In genomic region chr9:86652194-86652593, GRCm38 (mm10) we compare ENCODE assay signal across 18 mouse cellular contexts.
"Had no signal": no experiment of that assay in that cellular context is flagged by ENCODE, and none has a peak within 500 bp of the region (broad histone marks: within the 10 kb centered on the region; RNA-seq: fewer than 3 reads in every experiment).

No protein-coding gene starts in this region.

- H3K4me3 ChIP-seq: layer of hippocampus, adult 2 months; limb, embryonic 10.5 days; limb, embryonic 13.5 days; liver, embryonic 12.5 days; liver, embryonic 15.5 days; megakaryocyte, embryonic 14.5 days; midbrain, embryonic 10.5 days; midbrain, embryonic 13.5 days; myocyte had no signal

- H3K4me1 ChIP-seq: limb, embryonic 10.5 days; liver, embryonic 12.5 days; liver, embryonic 15.5 days; megakaryocyte, embryonic 14.5 days; midbrain, embryonic 10.5 days had no signal

- ATAC-seq: liver, embryonic 12.5 days; midbrain, embryonic 13.5 days; midbrain, embryonic 16.5 days had no signal

- H3K9ac ChIP-seq: limb, embryonic 13.5 days; liver, embryonic 12.5 days; liver, embryonic 15.5 days; midbrain, embryonic 13.5 days had no signal

- H3K27ac ChIP-seq: kidney, postnatal 0 days; layer of hippocampus, adult 2 months; limb, embryonic 10.5 days; limb, embryonic 13.5 days; liver, embryonic 12.5 days; liver, embryonic 15.5 days; midbrain, embryonic 10.5 days; midbrain, embryonic 13.5 days had no signal

- DNase-seq: kidney, adult 2 months; kidney, postnatal 25 days; layer of hippocampus, adult 9-11 months; liver; lung, adult 18-20 months; lung, postnatal 14 days; thymus, postnatal 25 days had no signal

- H3K4me2 ChIP-seq: limb, embryonic 13.5 days; liver, embryonic 12.5 days; liver, embryonic 15.5 days; midbrain, embryonic 13.5 days had no signal

- H3K36me3 ChIP-seq: limb, embryonic 10.5 days; limb, embryonic 13.5 days; liver, embryonic 12.5 days; liver, embryonic 15.5 days; midbrain, embryonic 10.5 days; midbrain, embryonic 13.5 days had no signal

- H3K9me3 ChIP-seq: limb, embryonic 10.5 days; limb, embryonic 13.5 days; liver, embryonic 12.5 days; liver, embryonic 15.5 days; megakaryocyte, embryonic 14.5 days; midbrain, embryonic 10.5 days; midbrain, embryonic 13.5 days had no signal

- H3K27me3 ChIP-seq: limb, embryonic 13.5 days; liver, embryonic 12.5 days; liver, embryonic 15.5 days; megakaryocyte, embryonic 14.5 days; midbrain, embryonic 13.5 days had no signal
